26 mouse cellular contexts compared by ENCODE assay signal in the genomic region with DNA sequence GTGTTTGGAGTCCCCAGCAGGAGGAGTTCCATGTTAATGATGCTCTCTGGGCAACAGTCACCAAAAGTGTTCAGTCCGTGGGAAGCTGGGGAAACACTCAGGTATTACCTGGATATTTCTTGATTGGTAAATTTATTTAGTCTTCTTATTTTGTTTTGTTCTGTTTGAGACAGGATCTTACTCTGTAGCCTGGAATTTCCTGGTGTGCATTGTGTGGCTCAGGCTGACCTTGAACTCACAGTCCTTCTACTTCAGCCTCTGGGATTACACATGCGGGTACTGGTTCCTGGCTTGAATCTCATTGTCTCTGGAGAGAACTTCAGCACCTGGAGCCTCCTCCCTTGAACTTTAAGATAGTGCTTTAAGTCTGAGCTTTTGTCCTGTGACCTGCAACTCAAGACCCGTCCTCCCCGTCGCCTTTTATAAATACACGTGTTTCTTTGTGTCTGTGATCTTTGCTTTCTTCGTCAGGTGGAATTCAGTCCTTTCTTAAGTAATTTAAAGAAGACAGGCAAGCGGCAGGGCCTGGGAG. TPM values are rescaled to one million over a fixed set of nuclear protein-coding genes. Genes with fewer than 3 reads are reported as not detected.
DNase-seq lines count a peak whose midpoint lies in the region; ATAC-seq and TF ChIP-seq lines count a peak whose summit lies in the region.
"Had no signal": no experiment of that assay in that cellular context is flagged by ENCODE, and none has a peak within 500 bp of the region (broad histone marks: within the 10 kb centered on the region; RNA-seq: fewer than 3 reads in every experiment).

No protein-coding gene starts in this region.

- no peak overlapping the region for H3K4me3 ChIP-seq in hindbrain, embryonic 14.5 days (replicated peaks; ENCODE audit: low read length)
- H3K4me3 ChIP-seq in hindbrain, embryonic 12.5 days: no peak overlapping the region
- no peak overlapping the region for H3K4me3 ChIP-seq in midbrain, embryonic 11.5 days (ENCODE audit: low read depth, low read length)
- no peak overlapping the region for H3K4me3 ChIP-seq in midbrain, embryonic 16.5 days (ENCODE audit: low read depth, low read length)
- no peak overlapping the region for H3K4me3 ChIP-seq in ES-Bruce4 (ENCODE audit: low read depth, low read length)
- H3K4me3 ChIP-seq in thymus, adult 2 months (ENCODE audit: control insufficient read depth, insufficient read depth, low read length): no peak overlapping the region
- H3K4me3 ChIP-seq: embryonic facial prominence, embryonic 15.5 days; erythroblast, embryonic 14.5 days; forebrain, embryonic 10.5 days; heart, embryonic 10.5 days had no signal

- DNase-seq in hindbrain, embryonic 14.5 days (ENCODE audit: low spot score): no peak
- peak; percentile 67 for DNase-seq in midbrain, embryonic 11.5 days (ENCODE audit: low spot score, missing footprints)
- DNase-seq in ES-CJ7 (ENCODE audit: low read depth, low spot score): peak; percentile 74
- DNase-seq in adipocyte (ENCODE audit: low spot score): no peak
- DNase-seq in thymus, adult 2 months: no peak
- DNase-seq: adrenal gland, postnatal 10 days; cerebellum, adult 11 months; cerebellum, adult 8-10 months; cerebellum, postnatal 14 days; embryo, embryonic 11 days; gastrocnemius, postnatal 10 days; heart, adult 18-20 months; heart, postnatal 10 days; heart, postnatal 4 days had no signal

- H3K27me3 ChIP-seq in hindbrain, embryonic 14.5 days (ENCODE audit: control insufficient read depth, insufficient read depth, low read length): no peaks in the 10 kb centered on the region
- H3K27me3 ChIP-seq in hindbrain, embryonic 12.5 days: no peaks in the 10 kb centered on the region
- H3K27me3 ChIP-seq in midbrain, embryonic 11.5 days (ENCODE audit: control insufficient read depth, insufficient read depth, low read length): no peaks in the 10 kb centered on the region
- H3K27me3 ChIP-seq in midbrain, embryonic 16.5 days (ENCODE audit: control insufficient read depth, insufficient read depth, low read depth, low read length): no peaks in the 10 kb centered on the region
- no peaks in the 10 kb centered on the region for H3K27me3 ChIP-seq in ES-Bruce4 (ENCODE audit: control insufficient read depth, insufficient read depth, low read length, poor library complexity, severe bottlenecking)
- H3K27me3 ChIP-seq in thymus, adult 2 months (ENCODE audit: control insufficient read depth, insufficient read depth, low read length): no peaks in the 10 kb centered on the region
- H3K27me3 ChIP-seq: embryonic facial prominence, embryonic 15.5 days; Patski had no signal

- no peak for TF ChIP-seq EP300 in ES-Bruce4 (IDR thresholded peaks at IDR 0.05; ENCODE audit: insufficient read depth, low read depth, low read length)

- H3K9me3 ChIP-seq in hindbrain, embryonic 14.5 days (ENCODE audit: control insufficient read depth, low read length): no peaks in the 10 kb centered on the region
- H3K9me3 ChIP-seq in hindbrain, embryonic 12.5 days (replicated peaks): no peaks in the 10 kb centered on the region
- no peaks in the 10 kb centered on the region for H3K9me3 ChIP-seq in midbrain, embryonic 11.5 days (ENCODE audit: control insufficient read depth, low read length)
- no peaks in the 10 kb centered on the region for H3K9me3 ChIP-seq in midbrain, embryonic 16.5 days (replicated peaks; ENCODE audit: control insufficient read depth, low read length, poor library complexity, severe bottlenecking)
- no peaks in the 10 kb centered on the region for H3K9me3 ChIP-seq in ES-Bruce4 (replicated peaks; ENCODE audit: control insufficient read depth, insufficient read depth, low read length, poor library complexity, severe bottlenecking)
- H3K9me3 ChIP-seq: embryonic facial prominence, embryonic 15.5 days; forebrain, embryonic 10.5 days; heart, embryonic 10.5 days had no signal

- no peak for TF ChIP-seq CTCF in ES-Bruce4 (IDR thresholded peaks at IDR 0.05; ENCODE audit: low read depth, low read length)
- no peak for TF ChIP-seq CTCF in thymus, adult 2 months (IDR thresholded peaks at IDR 0.05; ENCODE audit: borderline replicate concordance, control insufficient read depth, extremely low read depth, insufficient read depth, low read length, poor library complexity)

- H3K4me2 ChIP-seq in hindbrain, embryonic 14.5 days (replicated peaks): no peak overlapping the region
- H3K4me2 ChIP-seq in hindbrain, embryonic 12.5 days (replicated peaks): no peak overlapping the region
- no peak overlapping the region for H3K4me2 ChIP-seq in midbrain, embryonic 11.5 days
- H3K4me2 ChIP-seq in midbrain, embryonic 16.5 days (ENCODE audit: low read length): no peak overlapping the region
- H3K4me2 ChIP-seq: embryonic facial prominence, embryonic 15.5 days had no signal

- WGBS in hindbrain, embryonic 14.5 days: 85% methylated on average over 8 of the region's 8 CpGs
- 87% methylated on average over 8 of the region's 8 CpGs for WGBS in hindbrain, embryonic 12.5 days
- WGBS in midbrain, embryonic 11.5 days: 89% methylated on average over 8 of the region's 8 CpGs
- 86% methylated on average over 8 of the region's 8 CpGs for WGBS in midbrain, embryonic 16.5 days
- 95% methylated on average over 8 of the region's 8 CpGs for WGBS in thymus, adult 2 months

- peaks cover 22% of the 10 kb centered on the region for H3K4me1 ChIP-seq in hindbrain, embryonic 14.5 days (replicated peaks; ENCODE audit: control insufficient read depth, insufficient read depth, low read length)
- H3K4me1 ChIP-seq in hindbrain, embryonic 12.5 days: peaks cover 45% of the 10 kb centered on the region
- peaks cover 9% of the 10 kb centered on the region for H3K4me1 ChIP-seq in midbrain, embryonic 11.5 days (ENCODE audit: control insufficient read depth, insufficient read depth, low read length)
- peaks cover 20% of the 10 kb centered on the region; the same call in 1 of the 2 replicates for H3K4me1 ChIP-seq in midbrain, embryonic 16.5 days (ENCODE audit: control insufficient read depth, insufficient read depth, low read length)
- H3K4me1 ChIP-seq in ES-Bruce4 (ENCODE audit: control insufficient read depth, insufficient read depth, low read length): peaks cover 2% of the 10 kb centered on the region
- no peaks in the 10 kb centered on the region for H3K4me1 ChIP-seq in thymus, adult 2 months (replicated peaks; ENCODE audit: control insufficient read depth, insufficient read depth, low read length)

- ATAC-seq in hindbrain, embryonic 14.5 days (ENCODE audit: low FRiP score): no peak
- no peak for ATAC-seq in hindbrain, embryonic 12.5 days (ENCODE audit: low FRiP score)
- no peak for ATAC-seq in midbrain, embryonic 11.5 days (ENCODE audit: low FRiP score)
- no peak for ATAC-seq in midbrain, embryonic 16.5 days
- ATAC-seq: forebrain, embryonic 14.5 days; Patski had no signal

- H3K27ac ChIP-seq in hindbrain, embryonic 14.5 days: peak overlapping the region; percentile 32; the same call in 1 of the 2 replicates
- no peak overlapping the region for H3K27ac ChIP-seq in hindbrain, embryonic 12.5 days
- H3K27ac ChIP-seq in midbrain, embryonic 11.5 days (ENCODE audit: low read depth, low read length): no peak overlapping the region
- H3K27ac ChIP-seq in midbrain, embryonic 16.5 days (ENCODE audit: low read length): no peak overlapping the region
- peak overlapping the region; percentile 18; the same call in 1 of the 2 replicates for H3K27ac ChIP-seq in ES-Bruce4 (ENCODE audit: insufficient read depth, low read length)
- no peak overlapping the region for H3K27ac ChIP-seq in thymus, adult 2 months (ENCODE audit: control insufficient read depth, insufficient read depth, low read length)
- H3K27ac ChIP-seq: embryonic facial prominence, embryonic 15.5 days; forebrain, embryonic 10.5 days; heart, embryonic 10.5 days had no signal

- TF ChIP-seq POLR2A in ES-Bruce4 (IDR thresholded peaks at IDR 0.05; ENCODE audit: insufficient read depth, low read length): no peak
- no peak for TF ChIP-seq POLR2A in thymus, adult 2 months (IDR thresholded peaks at IDR 0.05; ENCODE audit: control insufficient read depth, extremely low read depth, insufficient read depth, low read length, poor library complexity)

- no peaks in the 10 kb centered on the region for H3K36me3 ChIP-seq in hindbrain, embryonic 14.5 days (replicated peaks; ENCODE audit: control insufficient read depth, insufficient read depth)
- no peaks in the 10 kb centered on the region for H3K36me3 ChIP-seq in hindbrain, embryonic 12.5 days
- no peaks in the 10 kb centered on the region for H3K36me3 ChIP-seq in midbrain, embryonic 11.5 days (ENCODE audit: control insufficient read depth, insufficient read depth, low read length)
- H3K36me3 ChIP-seq in midbrain, embryonic 16.5 days (ENCODE audit: control insufficient read depth, insufficient read depth, low read length): no peaks in the 10 kb centered on the region
- no peaks in the 10 kb centered on the region for H3K36me3 ChIP-seq in ES-Bruce4 (ENCODE audit: control insufficient read depth, insufficient read depth, low read length, poor library complexity, severe bottlenecking)
- H3K36me3 ChIP-seq in thymus, adult 2 months (ENCODE audit: control insufficient read depth, insufficient read depth, low read length): no peaks in the 10 kb centered on the region
- H3K36me3 ChIP-seq: embryonic facial prominence, embryonic 15.5 days had no signal

- H3K9ac ChIP-seq in hindbrain, embryonic 14.5 days: no peak overlapping the region
- no peak overlapping the region for H3K9ac ChIP-seq in hindbrain, embryonic 12.5 days
- H3K9ac ChIP-seq in midbrain, embryonic 11.5 days (ENCODE audit: low read length): no peak overlapping the region
- H3K9ac ChIP-seq in midbrain, embryonic 16.5 days (ENCODE audit: low read depth, low read length): no peak overlapping the region
- H3K9ac ChIP-seq in ES-Bruce4 (ENCODE audit: low read depth, poor library complexity, severe bottlenecking): no peak overlapping the region
- H3K9ac ChIP-seq: embryonic facial prominence, embryonic 15.5 days had no signal

RNA-seq across cellular contexts. Expression of a gene that starts 20.4 kb away (rescaled TPM):
- polyA plus RNA-seq in hindbrain, embryonic 14.5 days (2014; fragmentation: Nextera tagmentation; extraction: Ambion mirVana): 14.1 and 19.1 TPM in 2 replicates
- 10.7 and 14.2 TPM in 2 replicates for polyA plus RNA-seq in hindbrain, embryonic 12.5 days (2016; fragmentation: Nextera tagmentation; extraction: Ambion mirVana)
- 13.7 and 13.8 TPM in 2 replicates for polyA plus RNA-seq in midbrain, embryonic 11.5 days (2014; fragmentation: Nextera tagmentation; extraction: Ambion mirVana)
- polyA plus RNA-seq in midbrain, embryonic 16.5 days (2015; fragmentation: Nextera tagmentation; extraction: Ambion mirVana): 14.4 and 15.9 TPM in 2 replicates
- polyA plus RNA-seq in ES-Bruce4 (2011; ENCODE audit: insufficient read depth, insufficient read length, low read depth, missing spikeins): 56.4 and 58.7 TPM in 2 replicates
- 11.9 and 12.1 TPM in 2 replicates for polyA plus RNA-seq in thymus, adult 2 months (2012; rRNA removed)

RNA-seq across cellular contexts. Expression of a gene that starts 38.5 kb away (rescaled TPM):
- not detected in 2 replicates for polyA plus RNA-seq in hindbrain, embryonic 14.5 days (2014; fragmentation: Nextera tagmentation; extraction: Ambion mirVana)
- polyA plus RNA-seq in hindbrain, embryonic 12.5 days (2016; fragmentation: Nextera tagmentation; extraction: Ambion mirVana): not detected in 2 replicates
- not detected in 2 replicates for polyA plus RNA-seq in midbrain, embryonic 11.5 days (2014; fragmentation: Nextera tagmentation; extraction: Ambion mirVana)
- polyA plus RNA-seq in midbrain, embryonic 16.5 days (2015; fragmentation: Nextera tagmentation; extraction: Ambion mirVana): not detected in 2 replicates
- polyA plus RNA-seq in ES-Bruce4 (2011; ENCODE audit: insufficient read depth, insufficient read length, low read depth, missing spikeins): not detected in 2 replicates
- not detected in 2 replicates for polyA plus RNA-seq in thymus, adult 2 months (2012; rRNA removed)
- polyA plus RNA-seq: brain, embryonic 14.5 days; embryonic facial prominence, embryonic 11.5 days; embryonic facial prominence, embryonic 15.5 days; erythroblast, embryonic 14.5 days; forebrain, embryonic 10.5 days; forebrain, embryonic 14.5 days; heart, embryonic 10.5 days; heart, embryonic 14.5 days; Patski had no signal

Comparison
In these comparisons a context has a peak if more than half of its experiments do, and no peak if none do; other contexts are left out.
1. H3K27ac ChIP-seq: peak in hindbrain, embryonic 14.5 days (single experiment) and ES-Bruce4 (single experiment); none in hindbrain, embryonic 12.5 days (single experiment), midbrain, embryonic 11.5 days (single experiment), midbrain, embryonic 16.5 days (single experiment) and thymus, adult 2 months (single experiment).
2. DNase-seq: peak in midbrain, embryonic 11.5 days (single experiment) and ES-CJ7 (single experiment); none in hindbrain, embryonic 14.5 days (single experiment), adipocyte (single experiment) and thymus, adult 2 months (single experiment).